Mouse (Mus musculus) neural tube, embryonic 13.5 days (tissue): ENCODE data around the gene Cox4i1. TPM values are rescaled to one million over a fixed set of nuclear protein-coding genes. Genes with fewer than 3 reads are reported as not detected.

Experiments used
- ATAC-seq: fragments of 200-750 bp; cut with Nextera tagmentation; 2 replicates; pipeline ENCODE4 v1.8.0; 2017; ENCODE audit warnings: low read depth, mild to moderate bottlenecking, moderate TSS enrichment, moderate library complexity
- H3K27ac ChIP-seq: fragments of 300-500 bp; sonication (generic); replicated peaks from 2 replicates; pipeline ENCODE4 v1.5.1; 2015; ENCODE audit warnings: moderate library complexity, mild to moderate bottlenecking, inconsistent platforms
- H3K27me3 ChIP-seq: fragments of 300-500 bp; sonication (generic); 2 replicates; pipeline ENCODE4 v1.6.1; 2015; ENCODE audit warnings: mild to moderate bottlenecking, inconsistent platforms
- H3K36me3 ChIP-seq: fragments of 300-500 bp; sonication (generic); 2 replicates; pipeline ENCODE4 v1.6.1; 2015; ENCODE audit warnings: mild to moderate bottlenecking, inconsistent platforms
- H3K4me1 ChIP-seq: fragments of 300-500 bp; sonication (generic); replicated peaks from 2 replicates; pipeline ENCODE4 v1.6.1; 2015; ENCODE audit warnings: inconsistent platforms
- H3K4me2 ChIP-seq: fragments of 300-500 bp; sonication (generic); 2 replicates; pipeline ENCODE4 v1.6.1; 2015; ENCODE audit warnings: inconsistent platforms, mild to moderate bottlenecking, moderate library complexity
- H3K4me3 ChIP-seq: fragments of 300-500 bp; sonication (generic); 2 replicates; pipeline ENCODE4 v1.5.1; 2015; ENCODE audit warnings: mild to moderate bottlenecking, inconsistent platforms
- H3K9ac ChIP-seq: fragments of 300-500 bp; sonication (generic); 2 replicates; pipeline ENCODE4 v1.6.1; 2015; ENCODE audit warnings: moderate library complexity, mild to moderate bottlenecking, inconsistent platforms
- H3K9me3 ChIP-seq: fragments of 300-500 bp; sonication (generic); 2 replicates; pipeline ENCODE4 v1.6.1; 2016; ENCODE audit warnings: inconsistent platforms
- WGBS: fragments of 180-500 bp; shearing (Covaris S2); methylation state at CpG from one replicate; pipeline ENCODE4 v1.1.7; 2015; 5-methylcytosine and 5-hydroxymethylcytosine counted together
- polyA plus RNA-seq: library from polyadenylated mRNA; unstranded; fragments of >200 nt; fragmentation: Nextera tagmentation; extraction: Ambion mirVana; gene quantifications from 2 replicates; pipeline ENCODE4 v1.2.1, GENCODE M21; 2015

The Cox4i1 gene
- polyA plus RNA-seq, 1 experiment from 2014 or later, result 1,233 TPM

- Histone ChIP-seq H3K9ac (no peak overlapping the region), H3K27ac (no peak overlapping the region), H3K4me1 (0 out of 2 replicates have a peak, but pooled peaks cover 4% of the 10 kb centered on the region), H3K4me2 (no peak overlapping the region), H3K4me3 (no peak overlapping the region), H3K36me3 (no peaks in the 10 kb centered on the region), H3K9me3 (no peaks in the 10 kb centered on the region), H3K27me3 (no peaks in the 10 kb centered on the region)
- ATAC-seq, result no peak
- WGBS, result 64% methylated on average over 5 of the region's 5 CpGs
Measured at GRCm38 (mm10) chr8:120684082-120684481, 16.1 kb downstream of the Cox4i1 start.

- H3K36me3 ChIP-seq, result no peaks in the 10 kb centered on the region
Measured at GRCm38 (mm10) chr8:120685097-120685496, 17.1 kb downstream of the Cox4i1 start.

GRCm38 (mm10) chr8:120685591-120685990 lies 17.6 kb downstream of the Cox4i1 start:
- Histone ChIP-seq H3K9ac (no peak overlapping the region), H3K9me3 (no peaks in the 10 kb centered on the region), H3K36me3 (no peaks in the 10 kb centered on the region), H3K27me3 (no peaks in the 10 kb centered on the region), H3K27ac (no peak overlapping the region), H3K4me3 (no peak overlapping the region), H3K4me1 (0 out of 2 replicates have a peak, but pooled peaks cover 4% of the 10 kb centered on the region), H3K4me2 (no peak overlapping the region)
- no peak for ATAC-seq
- WGBS, result 75% methylated on average over 8 of the region's 8 CpGs

More at GRCm38 (mm10) chr8:120685097-120685496, 17.1 kb downstream of the Cox4i1 start:
- no peak overlapping the region for H3K4me3 ChIP-seq
- no peak for ATAC-seq
- H3K9me3 ChIP-seq, result no peaks in the 10 kb centered on the region
- no peak overlapping the region for H3K4me2 ChIP-seq
- no peak overlapping the region for H3K9ac ChIP-seq
- H3K4me1 ChIP-seq, result 0 out of 2 replicates have a peak, but pooled peaks cover 4% of the 10 kb centered on the region
- H3K27ac ChIP-seq, result no peak overlapping the region
- no peaks in the 10 kb centered on the region for H3K27me3 ChIP-seq
- 81% methylated on average over 5 of the region's 5 CpGs for WGBS

GRCm38 (mm10) chr8:120686051-120686450 lies 18.0 kb downstream of the Cox4i1 start:
- Histone ChIP-seq H3K4me2 (no peak overlapping the region), H3K36me3 (no peaks in the 10 kb centered on the region), H3K9ac (no peak overlapping the region), H3K27ac (no peak overlapping the region), H3K4me3 (no peak overlapping the region), H3K27me3 (no peaks in the 10 kb centered on the region), H3K4me1 (0 out of 2 replicates have a peak, but pooled peaks cover 4% of the 10 kb centered on the region), H3K9me3 (no peaks in the 10 kb centered on the region)
- 85% methylated on average over 13 of the region's 13 CpGs for WGBS
- ATAC-seq, result no peak

GRCm38 (mm10) chr8:120686576-120686975 lies 18.6 kb downstream of the Cox4i1 start:
- no peak for ATAC-seq
- H3K27me3 ChIP-seq, result no peaks in the 10 kb centered on the region
- 90% methylated on average over 5 of the region's 5 CpGs for WGBS

GRCm38 (mm10) chr8:120687786-120688185 lies 19.8 kb downstream of the Cox4i1 start:
- H3K27me3 ChIP-seq, result no peaks in the 10 kb centered on the region
- H3K4me1 ChIP-seq, result 0 out of 2 replicates have a peak, but pooled peaks cover 4% of the 10 kb centered on the region
- H3K27ac ChIP-seq, result no peak overlapping the region
- WGBS, result 76% methylated on average over 8 of the region's 8 CpGs
- H3K9ac ChIP-seq, result no peak overlapping the region
- no peaks in the 10 kb centered on the region for H3K9me3 ChIP-seq
- H3K36me3 ChIP-seq, result no peaks in the 10 kb centered on the region
- H3K4me2 ChIP-seq, result no peak overlapping the region
- H3K4me3 ChIP-seq, result no peak overlapping the region
- no peak for ATAC-seq

More at GRCm38 (mm10) chr8:120686576-120686975, 18.6 kb downstream of the Cox4i1 start:
- H3K9ac ChIP-seq, result no peak overlapping the region
- no peak overlapping the region for H3K27ac ChIP-seq
- H3K9me3 ChIP-seq, result no peaks in the 10 kb centered on the region
- H3K36me3 ChIP-seq, result no peaks in the 10 kb centered on the region
- H3K4me1 ChIP-seq, result 0 out of 2 replicates have a peak, but pooled peaks cover 4% of the 10 kb centered on the region
- no peak overlapping the region for H3K4me2 ChIP-seq
- H3K4me3 ChIP-seq, result no peak overlapping the region

- ATAC-seq, result no peak
- no peak overlapping the region for H3K4me2 ChIP-seq
- H3K9ac ChIP-seq, result no peak overlapping the region
- no peak overlapping the region for H3K4me3 ChIP-seq
- H3K36me3 ChIP-seq, result no peaks in the 10 kb centered on the region
- H3K27ac ChIP-seq, result no peak overlapping the region
- H3K9me3 ChIP-seq, result no peaks in the 10 kb centered on the region
- no peaks in the 10 kb centered on the region for H3K27me3 ChIP-seq
- 91% methylated on average over 7 of the region's 7 CpGs for WGBS
- 0 out of 2 replicates have a peak, but pooled peaks cover 2% of the 10 kb centered on the region for H3K4me1 ChIP-seq
Measured at GRCm38 (mm10) chr8:120688511-120688910, 20.5 kb downstream of the Cox4i1 start.

GRCm38 (mm10) chr8:120692934-120693333 lies 24.9 kb downstream of the Cox4i1 start:
- Histone ChIP-seq H3K9me3 (no peaks in the 10 kb centered on the region), H3K9ac (no peak overlapping the region), H3K4me1 (peaks cover 15% of the 10 kb centered on the region; the same call in 1 of the 2 replicates), H3K4me3 (no peak overlapping the region), H3K27ac (no peak overlapping the region), H3K4me2 (no peak overlapping the region), H3K36me3 (no peaks in the 10 kb centered on the region), H3K27me3 (no peaks in the 10 kb centered on the region)
- 73% methylated on average over 4 of the region's 4 CpGs for WGBS
- no peak for ATAC-seq

GRCm38 (mm10) chr8:120693861-120694493 lies 26.0 kb downstream of the Cox4i1 start:
- Histone ChIP-seq H3K4me2 (no peak overlapping the region), H3K4me1 (peaks cover 15% of the 10 kb centered on the region; the same call in 1 of the 2 replicates), H3K27me3 (no peaks in the 10 kb centered on the region), H3K9ac (no peak overlapping the region), H3K9me3 (no peaks in the 10 kb centered on the region), H3K36me3 (no peaks in the 10 kb centered on the region), H3K4me3 (no peak overlapping the region), H3K27ac (no peak overlapping the region)
- 49% methylated on average over 22 of the region's 22 CpGs for WGBS
- ATAC-seq, result no peak

GRCm38 (mm10) chr8:120696401-120697153 lies 28.6 kb downstream of the Cox4i1 start:
- ATAC-seq, result no peak
- Histone ChIP-seq H3K4me2 (no peak overlapping the region), H3K4me1 (peaks cover 15% of the 10 kb centered on the region; the same call in 1 of the 2 replicates), H3K9ac (no peak overlapping the region), H3K36me3 (no peaks in the 10 kb centered on the region), H3K4me3 (no peak overlapping the region), H3K9me3 (no peaks in the 10 kb centered on the region), H3K27ac (no peak overlapping the region), H3K27me3 (no peaks in the 10 kb centered on the region)
- WGBS, result 60% methylated on average over 13 of the region's 13 CpGs

- WGBS, result 78% methylated on average over 17 of the region's 17 CpGs
- Histone ChIP-seq H3K36me3 (no peaks in the 10 kb centered on the region), H3K4me3 (no peak overlapping the region), H3K4me2 (no peak overlapping the region), H3K9ac (no peak overlapping the region), H3K27ac (no peak overlapping the region), H3K4me1 (peaks cover 15% of the 10 kb centered on the region; the same call in 1 of the 2 replicates), H3K9me3 (no peaks in the 10 kb centered on the region), H3K27me3 (no peaks in the 10 kb centered on the region)
- ATAC-seq, result no peak
Measured at GRCm38 (mm10) chr8:120697154-120697978, 29.3 kb downstream of the Cox4i1 start.

GRCm38 (mm10) chr8:120697979-120698272 lies 29.9 kb downstream of the Cox4i1 start:
- no peak overlapping the region for H3K4me3 ChIP-seq
- no peak overlapping the region for H3K9ac ChIP-seq
- H3K27ac ChIP-seq, result no peak overlapping the region
- no peaks in the 10 kb centered on the region for H3K36me3 ChIP-seq
- H3K4me2 ChIP-seq, result no peak overlapping the region
- H3K27me3 ChIP-seq, result no peaks in the 10 kb centered on the region
- H3K9me3 ChIP-seq, result no peaks in the 10 kb centered on the region
- peaks cover 15% of the 10 kb centered on the region; the same call in 1 of the 2 replicates for H3K4me1 ChIP-seq
- ATAC-seq, result no peak
